Mouse (Mus musculus) heart, postnatal 0 days (tissue): ENCODE results near the gene Hecw2. TPM values are rescaled to one million over a fixed set of nuclear protein-coding genes. Genes with fewer than 3 reads are reported as not detected.
A peak's percentile ranks its signal among the peaks of the same experiment; 100 is the strongest.

Source experiments
- ATAC-seq: fragments of 200-750 bp; cut with Nextera tagmentation; 2 replicates; pipeline ENCODE4 v1.8.0; 2017; ENCODE audit warnings: low read depth, moderate number of reproducible peaks, moderate library complexity; ENCODE audit not compliant: insufficient read depth
- DNase-seq: peaks from one replicate; pipeline ENCODE4 v3.0.0-alpha.2; 2016; ENCODE audit warnings: low spot score
- H3K27ac ChIP-seq: fragments of 300-500 bp; sonication (generic); 2 replicates; pipeline ENCODE4 v1.5.1; 2014; ENCODE audit warnings: low read depth, mild to moderate bottlenecking
- H3K27me3 ChIP-seq: fragments of 300-500 bp; sonication (generic); 2 replicates; pipeline ENCODE4 v1.6.1; 2014; ENCODE audit warnings: low read length, mixed read lengths; ENCODE audit not compliant: control insufficient read depth, insufficient read depth
- H3K36me3 ChIP-seq: fragments of 300-500 bp; sonication (generic); replicated peaks from 2 replicates; pipeline ENCODE4 v1.6.1; 2014; ENCODE audit warnings: low read length, mixed read lengths; ENCODE audit not compliant: control insufficient read depth, insufficient read depth
- H3K4me1 ChIP-seq: fragments of 300-500 bp; sonication (generic); 2 replicates; pipeline ENCODE4 v1.6.1; 2014; ENCODE audit warnings: antibody characterized with exemption; ENCODE audit not compliant: control insufficient read depth, insufficient read depth
- H3K4me2 ChIP-seq: fragments of 300-500 bp; sonication (generic); 2 replicates; pipeline ENCODE4 v1.6.1; 2014; ENCODE audit warnings: low read depth, mild to moderate bottlenecking, low read length, moderate library complexity
- H3K4me3 ChIP-seq: fragments of 300-500 bp; sonication (generic); 2 replicates; pipeline ENCODE4 v1.5.1; 2014; ENCODE audit warnings: low read depth, low read length
- H3K9ac ChIP-seq: fragments of 300-500 bp; sonication (generic); replicated peaks from 2 replicates; pipeline ENCODE4 v1.6.1; 2014; ENCODE audit warnings: low read depth, low read length, mixed read lengths
- H3K9me3 ChIP-seq: fragments of 300-500 bp; sonication (generic); replicated peaks from 2 replicates; pipeline ENCODE4 v1.6.1; 2016; ENCODE audit warnings: low read length; ENCODE audit not compliant: control insufficient read depth
- CTCF ChIP-seq: IDR thresholded peaks from 2 replicates; pipeline ENCODE4 v1.5.1; 2016; ENCODE audit warnings: antibody characterized with exemption, control low read depth, low read depth
- EP300 ChIP-seq: IDR thresholded peaks from 2 replicates; pipeline ENCODE4 v1.6.1; 2016; ENCODE audit warnings: antibody characterized with exemption, low read depth
- WGBS: fragments of 180-500 bp; shearing (Covaris S2); extraction: QIAGEN DNeasy Blood & Tissue Kit; methylation state at CpG from one replicate; pipeline ENCODE4 v1.1.7; 2014; 5-methylcytosine and 5-hydroxymethylcytosine counted together
- polyA plus RNA-seq: library from polyadenylated mRNA; unstranded; fragments of >200 nt; fragmentation: Nextera tagmentation; extraction: Ambion mirVana; gene quantifications from 2 replicates; pipeline ENCODE4 v1.2.1, GENCODE M21; 2015
- total RNA-seq: library from RNA; depleted of rRNA; stranded (reverse); fragments of >200 nt; gene quantifications from 2 replicates; pipeline ENCODE4 v1.2.3, GENCODE M21; 2014; ENCODE audit warnings: low replicate concordance

The Hecw2 gene
- total and polyA plus RNA-seq, 2 experiments from 2014 or later: 3.6 to 9.0 TPM

DNA sequence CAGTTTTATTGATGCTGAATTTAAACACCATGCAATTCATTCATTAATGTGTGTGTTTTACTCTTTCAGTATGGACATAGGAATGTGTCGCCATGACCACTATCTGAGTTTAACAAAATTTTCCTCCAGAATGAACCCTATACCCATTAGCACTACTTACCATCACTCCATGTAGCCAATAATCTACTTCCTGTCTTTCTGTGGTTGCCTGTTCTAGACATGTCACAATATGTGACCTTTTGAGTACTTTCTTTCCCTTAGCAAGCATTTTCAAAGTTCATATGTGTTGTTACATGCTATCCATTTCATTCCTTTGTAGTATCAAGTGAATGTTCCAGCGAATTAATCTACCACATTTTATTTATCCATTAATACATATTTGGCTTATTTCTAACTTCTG lies 294.6 kb downstream of the Hecw2 start:
- no peak overlapping the region for H3K4me3 ChIP-seq

DNA sequence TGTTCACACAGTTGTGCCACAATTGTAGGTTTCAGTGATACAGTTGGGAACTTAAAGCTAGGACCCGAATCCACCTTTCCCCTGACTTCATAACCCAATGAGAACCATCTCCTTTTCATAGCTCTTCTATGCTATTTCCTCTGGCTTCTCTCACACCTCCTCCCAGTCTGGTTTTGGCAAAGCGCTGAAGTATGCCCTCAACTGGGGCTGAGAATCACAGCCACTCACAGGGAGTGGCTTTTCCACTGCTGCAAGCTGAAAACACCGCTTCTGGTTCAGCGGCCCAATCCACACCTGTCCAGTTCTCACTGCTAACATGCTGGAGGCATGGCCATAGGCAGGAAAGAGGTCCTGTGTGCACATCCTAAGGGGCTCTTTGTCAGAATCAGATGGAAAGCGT lies 300.7 kb downstream of the Hecw2 start:
- TF ChIP-seq CTCF: no peak
- Histone ChIP-seq H3K9ac (no peak overlapping the region), H3K27me3 (no peaks in the 10 kb centered on the region), H3K36me3 (peaks cover 3% of the 10 kb centered on the region; the same call in 1 of the 2 replicates), H3K4me3 (no peak overlapping the region), H3K4me2 (no peak overlapping the region), H3K27ac (no peak overlapping the region), H3K9me3 (no peaks in the 10 kb centered on the region), H3K4me1 (no peaks in the 10 kb centered on the region)
- no peak for ATAC-seq
- no peak for DNase-seq
- WGBS: 91% methylated on average over 5 of the region's 5 CpGs

More for the DNA sequence above, 294.6 kb downstream of the Hecw2 start:
- H3K36me3 ChIP-seq: peaks cover 10% of the 10 kb centered on the region; the same call in 1 of the 2 replicates
- H3K4me2 ChIP-seq: no peak overlapping the region
- no peak overlapping the region for H3K9ac ChIP-seq
- 90% methylated on average over 2 of the region's 2 CpGs for WGBS
- no peaks in the 10 kb centered on the region for H3K27me3 ChIP-seq
- no peak for ATAC-seq
- H3K4me1 ChIP-seq: no peaks in the 10 kb centered on the region
- no peak overlapping the region for H3K27ac ChIP-seq
- TF ChIP-seq EP300: no peak
- no peaks in the 10 kb centered on the region for H3K9me3 ChIP-seq
- DNase-seq: no peak

DNA sequence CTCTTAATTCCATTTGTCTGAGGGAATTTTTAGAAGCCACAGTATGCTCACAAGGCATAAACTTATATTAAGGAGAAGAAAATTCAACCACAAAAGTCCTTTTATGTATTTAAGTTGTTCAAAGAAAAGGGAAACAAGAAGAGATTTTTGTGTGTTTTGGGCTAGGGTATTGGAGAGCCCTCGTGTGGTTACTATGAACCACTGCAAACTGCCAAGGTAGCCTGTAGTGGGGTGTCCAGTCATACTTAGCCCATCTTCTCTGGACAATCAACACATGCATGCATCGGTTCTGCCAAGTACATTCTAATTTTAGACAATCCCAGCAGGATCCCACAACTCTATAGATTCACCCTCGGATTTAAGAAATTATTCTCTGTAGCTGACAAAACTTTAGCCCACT lies 304.6 kb downstream of the Hecw2 start:
- 33% methylated on average over 3 of the region's 3 CpGs for WGBS
- H3K9me3 ChIP-seq: no peaks in the 10 kb centered on the region
- no peak overlapping the region for H3K27ac ChIP-seq
- peaks cover 3% of the 10 kb centered on the region for H3K36me3 ChIP-seq
- H3K4me1 ChIP-seq: no peaks in the 10 kb centered on the region
- H3K4me2 ChIP-seq: no peak overlapping the region
- ATAC-seq (no peak), DNase-seq (no peak)
- H3K4me3 ChIP-seq: no peak overlapping the region
- H3K9ac ChIP-seq: no peak overlapping the region
- TF ChIP-seq CTCF (peak; percentile 47), EP300 (no peak)
- H3K27me3 ChIP-seq: no peaks in the 10 kb centered on the region

DNA sequence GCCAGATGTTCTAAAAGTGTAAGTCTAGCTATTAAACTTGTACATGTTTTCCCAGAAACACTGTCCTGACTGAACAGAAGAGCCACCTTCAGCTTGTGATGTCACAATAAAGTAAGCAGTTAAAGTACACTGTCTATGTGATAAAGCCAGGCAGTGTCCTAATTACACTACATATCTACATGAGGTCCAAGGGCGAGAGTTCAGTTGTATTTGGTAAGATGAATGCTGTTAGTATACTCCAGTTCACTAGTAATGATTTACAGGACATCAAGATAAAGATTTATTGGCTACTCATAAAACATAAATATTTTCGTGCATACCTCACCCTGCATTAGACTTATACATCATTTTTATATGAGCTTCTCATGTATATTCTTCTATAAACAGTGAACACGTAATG lies 305.2 kb downstream of the Hecw2 start:
- H3K4me2 ChIP-seq: no peak overlapping the region
- no peak overlapping the region for H3K4me3 ChIP-seq
- H3K36me3 ChIP-seq: peaks cover 7% of the 10 kb centered on the region
- 80% methylated on average over 3 of the region's 3 CpGs for WGBS
- H3K4me1 ChIP-seq: no peaks in the 10 kb centered on the region
- TF ChIP-seq EP300: no peak
- TF ChIP-seq CTCF: no peak
- no peak overlapping the region for H3K27ac ChIP-seq
- no peak for ATAC-seq
- H3K9me3 ChIP-seq: no peaks in the 10 kb centered on the region
- DNase-seq: no peak
- no peaks in the 10 kb centered on the region for H3K27me3 ChIP-seq
- H3K9ac ChIP-seq: no peak overlapping the region

DNA sequence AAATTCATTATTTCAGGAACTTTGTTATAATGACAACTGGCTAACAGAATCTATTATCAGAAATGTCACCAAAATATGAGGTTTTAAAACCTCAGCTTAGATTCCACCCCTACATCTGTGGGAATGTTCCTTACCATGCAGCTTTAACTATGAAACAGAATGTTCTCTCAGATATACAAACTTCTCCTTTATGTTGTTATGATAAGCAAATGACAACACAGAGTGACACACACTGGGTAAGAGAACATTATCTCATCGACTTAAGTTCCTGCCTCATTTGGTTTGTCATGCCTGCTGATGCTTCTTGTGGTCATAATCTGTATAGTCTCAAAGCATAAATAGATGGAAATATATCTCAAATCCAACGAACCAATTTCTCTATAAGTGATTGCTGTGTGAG lies 312.5 kb downstream of the Hecw2 start:
- Histone ChIP-seq H3K4me3 (no peak overlapping the region), H3K36me3 (peaks cover 18% of the 10 kb centered on the region), H3K4me1 (no peaks in the 10 kb centered on the region), H3K4me2 (no peak overlapping the region), H3K27ac (no peak overlapping the region), H3K9me3 (no peaks in the 10 kb centered on the region), H3K9ac (no peak overlapping the region), H3K27me3 (no peaks in the 10 kb centered on the region)
- WGBS: 57% methylated on average over 2 of the region's 2 CpGs
- no peak for TF ChIP-seq CTCF
- no peak for TF ChIP-seq EP300
- DNase-seq: no peak
- no peak for ATAC-seq

DNA sequence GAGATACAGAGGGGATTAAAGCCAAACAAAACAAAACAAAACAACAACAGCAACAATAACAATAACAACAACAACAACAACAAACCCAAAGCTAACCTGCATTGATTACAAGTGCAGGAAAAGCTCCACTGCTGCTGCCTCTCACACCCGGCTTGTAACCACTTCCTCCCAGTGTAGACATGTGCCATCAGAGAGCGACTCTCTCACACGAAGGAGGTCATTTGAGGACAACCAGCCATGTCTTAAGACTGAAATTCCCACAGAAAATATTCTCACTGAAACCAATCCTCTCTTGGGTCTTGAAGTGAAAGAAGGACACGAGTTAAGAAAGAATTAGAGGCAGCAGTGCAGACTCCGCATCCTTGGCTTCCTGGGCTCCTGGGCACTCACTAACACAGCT lies 319.0 kb downstream of the Hecw2 start:
- WGBS: 74% methylated on average over 5 of the region's 5 CpGs
- Histone ChIP-seq H3K9me3 (no peaks in the 10 kb centered on the region), H3K4me3 (no peak overlapping the region), H3K9ac (no peak overlapping the region), H3K36me3 (no peaks in the 10 kb centered on the region; the same call in 1 of the 2 replicates), H3K4me1 (no peaks in the 10 kb centered on the region), H3K27ac (no peak overlapping the region), H3K4me2 (no peak overlapping the region), H3K27me3 (no peaks in the 10 kb centered on the region)
- no peak for DNase-seq
- no peak for ATAC-seq
- TF ChIP-seq EP300: no peak
- TF ChIP-seq CTCF: no peak
